Mouse (Mus musculus) spleen, postnatal 0 days (tissue): ENCODE measurements around the gene Vmn1r188. TPM values are rescaled to one million over a fixed set of nuclear protein-coding genes. Genes with fewer than 3 reads are reported as not detected.

Source experiments
- polyA plus RNA-seq: library from polyadenylated mRNA; unstranded; fragments of >200 nt; fragmentation: Nextera tagmentation; extraction: Ambion mirVana; gene quantifications from 2 replicates; pipeline ENCODE4 v1.2.1, GENCODE M21; 2015

The Vmn1r188 gene
- not detected in 2 replicates for polyA plus RNA-seq

DNA sequence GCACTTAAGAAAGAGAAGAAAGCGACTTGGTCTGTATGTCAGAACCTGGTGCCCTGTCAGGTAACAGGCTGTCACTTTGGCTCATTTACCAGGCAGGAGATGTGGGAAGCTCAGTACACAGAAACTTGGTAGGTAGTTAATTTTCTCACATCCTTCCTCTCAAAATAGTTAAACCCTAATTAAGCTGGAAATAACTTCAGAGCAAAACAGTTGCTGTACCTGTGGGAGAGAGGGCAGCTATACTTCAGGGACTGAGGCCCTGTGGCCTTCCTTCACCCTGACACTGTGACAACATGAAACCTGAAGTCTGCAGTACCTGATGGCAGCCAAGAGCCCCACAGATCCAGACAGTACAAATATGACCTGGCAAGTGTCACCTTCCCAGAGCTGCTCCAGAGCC is at the start of gene Vmn1r188:
Gene Vmn1r188, plus strand, starts transcription at position 301 of the 400 bp plus-strand sequence.

DNA sequence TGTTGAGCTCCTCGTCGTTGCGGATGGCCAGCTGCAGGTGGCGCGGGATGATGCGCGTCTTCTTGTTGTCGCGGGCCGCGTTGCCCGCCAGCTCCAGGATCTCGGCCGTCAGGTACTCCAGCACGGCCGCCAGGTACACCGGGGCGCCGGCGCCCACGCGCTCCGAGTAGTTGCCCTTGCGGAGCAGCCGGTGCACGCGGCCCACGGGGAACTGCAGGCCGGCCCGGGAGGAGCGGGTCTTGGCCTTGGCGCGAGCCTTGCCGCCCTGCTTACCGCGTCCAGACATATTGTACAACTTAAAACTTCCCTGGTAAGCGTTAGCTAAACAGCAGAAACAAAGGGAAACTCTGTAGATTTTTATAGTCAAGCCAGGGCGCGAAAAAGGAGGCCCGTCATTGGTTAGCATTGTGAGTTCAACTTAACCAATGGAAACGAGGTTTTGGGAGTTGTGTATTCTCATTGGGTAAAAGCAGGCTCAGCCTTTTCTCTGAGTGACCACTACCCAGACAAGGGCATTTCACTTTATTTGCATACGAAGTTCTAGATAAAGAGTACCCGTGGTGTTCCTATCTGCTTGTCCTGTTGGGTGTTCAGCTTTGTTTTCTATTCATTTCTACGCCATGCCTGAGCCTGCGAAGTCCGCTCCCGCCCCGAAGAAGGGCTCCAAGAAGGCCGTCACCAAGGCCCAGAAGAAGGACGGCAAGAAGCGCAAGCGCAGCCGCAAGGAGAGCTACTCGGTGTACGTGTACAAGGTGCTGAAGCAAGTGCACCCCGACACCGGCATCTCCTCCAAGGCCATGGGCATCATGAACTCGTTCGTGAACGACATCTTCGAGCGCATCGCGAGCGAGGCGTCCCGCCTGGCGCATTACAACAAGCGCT is 48.7 kb upstream of the Vmn1r188 start, which contains the start of the genes Hist1h2ah and Hist1h2bk:
Gene Hist1h2ah, minus strand, starts transcription at position 302 of the 882 bp plus-strand sequence.
Gene Hist1h2bk, plus strand, starts transcription at position 604 of the 882 bp plus-strand sequence.

DNA sequence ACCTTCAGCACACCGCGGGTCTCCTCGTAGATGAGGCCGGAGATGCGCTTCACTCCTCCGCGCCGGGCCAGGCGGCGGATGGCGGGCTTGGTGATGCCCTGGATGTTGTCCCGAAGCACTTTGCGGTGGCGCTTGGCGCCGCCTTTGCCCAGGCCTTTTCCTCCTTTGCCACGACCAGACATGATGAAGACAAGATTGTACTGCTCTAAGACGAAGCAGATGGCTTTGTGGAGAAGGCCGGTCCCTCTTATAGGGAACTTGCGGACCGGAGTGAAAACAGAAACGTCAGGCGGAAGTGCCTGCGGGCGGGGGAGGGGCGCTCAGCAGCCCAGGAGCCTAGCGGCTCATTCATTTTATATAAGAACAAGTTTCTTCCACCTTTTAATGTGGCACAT is 43.1 kb upstream of the Vmn1r188 start, which contains the start of gene Hist1h4i:
Gene Hist1h4i, minus strand, starts transcription at position 221 of the 395 bp plus-strand sequence.

DNA sequence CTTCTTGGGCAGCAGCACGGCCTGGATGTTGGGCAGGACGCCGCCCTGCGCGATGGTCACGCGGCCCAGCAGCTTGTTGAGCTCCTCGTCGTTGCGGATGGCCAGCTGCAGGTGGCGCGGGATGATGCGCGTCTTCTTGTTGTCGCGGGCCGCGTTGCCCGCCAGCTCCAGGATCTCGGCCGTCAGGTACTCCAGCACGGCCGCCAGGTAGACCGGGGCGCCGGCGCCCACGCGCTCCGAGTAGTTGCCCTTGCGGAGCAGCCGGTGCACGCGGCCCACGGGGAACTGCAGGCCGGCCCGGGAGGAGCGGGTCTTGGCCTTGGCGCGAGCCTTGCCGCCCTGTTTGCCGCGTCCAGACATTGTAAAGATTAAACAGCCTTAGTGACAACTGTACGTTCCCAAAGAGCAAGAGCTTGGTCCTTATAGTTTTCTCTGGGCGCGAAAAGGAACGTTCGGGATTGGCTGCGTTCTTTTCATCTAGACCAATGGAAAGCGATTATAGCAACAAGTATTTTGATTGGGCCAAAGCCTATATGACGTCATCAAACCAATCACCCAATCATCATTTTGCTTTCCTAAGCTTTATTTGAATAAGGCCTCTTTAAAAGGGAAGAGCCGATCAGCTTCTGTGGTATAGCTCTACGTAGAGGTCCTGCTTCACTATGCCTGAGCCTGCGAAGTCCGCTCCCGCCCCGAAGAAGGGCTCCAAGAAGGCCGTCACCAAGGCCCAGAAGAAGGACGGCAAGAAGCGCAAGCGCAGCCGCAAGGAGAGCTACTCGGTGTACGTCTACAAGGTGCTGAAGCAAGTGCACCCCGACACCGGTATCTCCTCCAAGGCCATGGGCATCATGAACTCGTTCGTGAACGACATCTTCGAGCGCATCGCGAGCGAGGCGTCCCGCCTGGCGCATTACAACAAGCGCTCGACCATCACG is 41.4 kb upstream of the Vmn1r188 start, which contains the start of the genes Hist1h2ag and Hist1h2bj:
Gene Hist1h2ag, minus strand, starts transcription at position 377 of the 935 bp plus-strand sequence.
Gene Hist1h2bj, plus strand, starts transcription at position 647 of the 935 bp plus-strand sequence.

DNA sequence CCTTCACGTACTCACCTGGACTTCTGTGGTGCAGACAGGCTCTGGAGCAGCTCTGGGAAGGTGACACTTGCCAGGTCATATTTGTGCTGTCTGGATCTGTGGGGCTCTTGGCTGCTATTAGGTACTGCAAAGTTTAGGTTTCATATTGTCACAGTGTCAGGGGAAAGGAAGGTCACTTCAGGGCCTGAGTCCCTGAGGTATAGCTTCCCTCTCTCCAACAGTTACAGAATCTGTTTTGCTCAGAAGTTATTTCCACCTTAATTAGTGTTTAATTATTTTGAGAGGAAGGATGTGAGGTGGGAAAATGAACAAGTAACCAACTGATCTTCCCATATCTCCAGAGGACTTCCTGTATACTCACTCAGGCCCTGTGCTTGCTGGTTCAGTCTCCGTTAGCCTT is 21.5 kb downstream of the Vmn1r188 start, which contains the start of gene Vmn1r189:
Gene Vmn1r189, minus strand, starts transcription at position 101 of the 400 bp plus-strand sequence.

Other genes starting within 250 kb of the Vmn1r188 start
- gene Zfp184, start 139.3 kb upstream of the Vmn1r188 start, polyA plus RNA-seq: 1.5 and 1.9 TPM in 2 replicates
- gene Pom121l2, start 103.2 kb upstream of the Vmn1r188 start, polyA plus RNA-seq: not detected in 2 replicates
- 1.4 and 2.5 TPM in 2 replicates for gene Prss16, start 74.7 kb upstream of the Vmn1r188 start, polyA plus RNA-seq
- gene Hist1h2ah, start 48.9 kb upstream of the Vmn1r188 start, polyA plus RNA-seq: 25.1 and 47.6 TPM in 2 replicates
- 3.8 and 5.7 TPM in 2 replicates for gene Hist1h2bk, start 48.6 kb upstream of the Vmn1r188 start, polyA plus RNA-seq
- 37.1 and 47.6 TPM in 2 replicates for gene Hist1h4i, start 43.1 kb upstream of the Vmn1r188 start, polyA plus RNA-seq
- 28.2 and 38.3 TPM in 2 replicates for gene Hist1h2ag, start 41.5 kb upstream of the Vmn1r188 start, polyA plus RNA-seq
- gene Hist1h2bj, start 41.2 kb upstream of the Vmn1r188 start, polyA plus RNA-seq: 13.1 and 14.6 TPM in 2 replicates
- gene Vmn1r189, start 21.4 kb downstream of the Vmn1r188 start, polyA plus RNA-seq: not detected in 2 replicates
- not detected in 2 replicates for gene Vmn1r191, start 99.5 kb downstream of the Vmn1r188 start, polyA plus RNA-seq
- gene Vmn1r192, start 106.7 kb downstream of the Vmn1r188 start, polyA plus RNA-seq: not detected in 2 replicates
- gene Vmn1r193, start 138.7 kb downstream of the Vmn1r188 start, polyA plus RNA-seq: not detected in 2 replicates
- gene Vmn1r194, start 159.8 kb downstream of the Vmn1r188 start, polyA plus RNA-seq: not detected in 2 replicates
- not detected in 2 replicates for gene Vmn1r195, start 186.1 kb downstream of the Vmn1r188 start, polyA plus RNA-seq
- gene Vmn1r196, start 205.5 kb downstream of the Vmn1r188 start, polyA plus RNA-seq: not detected in 2 replicates
- not detected in 2 replicates for gene Vmn1r197, start 240.1 kb downstream of the Vmn1r188 start, polyA plus RNA-seq